Mouse (Mus musculus) forebrain, embryonic 14.5 days (tissue): ENCODE data around the gene BC035044. TPM values are rescaled to one million over a fixed set of nuclear protein-coding genes. Genes with fewer than 3 reads are reported as not detected.
"Not testable (repeated sequence)": the region's sequence is repeated elsewhere in the genome, so short reads cannot be mapped to it uniquely, and the experiment has no call there.

Source experiments
- ATAC-seq: fragments of 200-750 bp; cut with Nextera tagmentation; 2 replicates; pipeline ENCODE4 v1.8.0; 2017; ENCODE audit warnings: mild to moderate bottlenecking, moderate library complexity
- DNase-seq: peaks from one replicate; pipeline ENCODE4 v3.0.0-alpha.2; 2015; ENCODE audit warnings: low spot score
- H3K27ac ChIP-seq: fragments of 300-500 bp; sonication (generic); 2 replicates; pipeline ENCODE4 v1.5.1; 2014; ENCODE audit warnings: low read depth, mild to moderate bottlenecking, control low read depth, low read length, moderate library complexity
- H3K27me3 ChIP-seq: fragments of 300-500 bp; sonication (generic); replicated peaks from 2 replicates; pipeline ENCODE4 v1.6.1; 2014; ENCODE audit warnings: low read length, control low read depth, mixed read lengths; ENCODE audit not compliant: control insufficient read depth, insufficient read depth
- H3K36me3 ChIP-seq: fragments of 300-500 bp; sonication (generic); 2 replicates; pipeline ENCODE4 v1.6.1; 2014; ENCODE audit warnings: low read length, control low read depth; ENCODE audit not compliant: control insufficient read depth, insufficient read depth
- H3K4me1 ChIP-seq: fragments of 300-500 bp; sonication (generic); 2 replicates; pipeline ENCODE4 v1.6.1; 2014; ENCODE audit warnings: antibody characterized with exemption, low read length, control low read depth; ENCODE audit not compliant: control insufficient read depth, insufficient read depth
- H3K4me2 ChIP-seq: fragments of 300-500 bp; sonication (generic); 2 replicates; pipeline ENCODE4 v1.6.1; 2014; ENCODE audit warnings: mild to moderate bottlenecking, control low read depth, low read length
- H3K4me3 ChIP-seq: fragments of 300-500 bp; sonication (generic); 2 replicates; pipeline ENCODE4 v1.5.1; 2014; ENCODE audit warnings: low read depth, low read length, control low read depth
- H3K9ac ChIP-seq: fragments of 300-500 bp; sonication (generic); 2 replicates; pipeline ENCODE4 v1.6.1; 2014; ENCODE audit warnings: mild to moderate bottlenecking, low read length, control low read depth, moderate library complexity
- H3K9me3 ChIP-seq: fragments of 300-500 bp; sonication (generic); replicated peaks from 2 replicates; pipeline ENCODE4 v1.6.1; 2016; ENCODE audit warnings: low read length, control low read depth, mixed read lengths; ENCODE audit not compliant: control insufficient read depth
- WGBS: fragments of 180-500 bp; shearing (Covaris S2); extraction: QIAGEN DNeasy Blood & Tissue Kit; methylation state at CpG from one replicate; pipeline ENCODE4 v1.1.7; 2014; 5-methylcytosine and 5-hydroxymethylcytosine counted together
- polyA plus RNA-seq: library from polyadenylated mRNA; unstranded; fragments of >200 nt; fragmentation: Nextera tagmentation; extraction: Ambion mirVana; gene quantifications from 2 replicates; pipeline ENCODE4 v1.2.1, GENCODE M21; 2014

Gene BC035044
- polyA plus RNA-seq, 1 experiment from 2014 or later = 0.65 TPM

DNA sequence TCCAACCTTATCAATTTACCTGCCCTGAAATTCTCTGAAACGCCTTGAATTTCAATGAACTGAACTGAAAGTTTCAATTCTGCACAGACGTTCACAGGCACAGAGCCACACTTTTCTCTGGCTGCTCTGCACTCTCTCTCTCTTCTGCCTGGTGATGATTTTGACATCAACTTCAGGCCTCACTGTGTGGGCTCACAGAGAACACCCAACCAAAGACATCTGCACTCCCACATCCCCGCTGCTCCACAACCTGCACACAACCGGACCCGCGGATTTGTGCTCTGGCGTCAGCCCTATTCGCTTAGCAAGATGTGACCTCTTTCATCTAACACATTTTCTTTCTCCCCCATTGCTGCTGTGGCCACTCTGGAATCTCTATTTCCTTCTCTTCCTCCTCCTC, 46.8 kb downstream of the BC035044 start:
- DNase-seq (peak; percentile 12), ATAC-seq (no peak)
- Histone ChIP-seq H3K27me3 (no peaks in the 10 kb centered on the region), H3K4me1 (peaks cover 6% of the 10 kb centered on the region), H3K4me2 (peak overlapping the region; percentile 48), H3K27ac (0 out of 2 replicates have a peak overlapping the region, but pooled peaks have one; percentile 5), H3K9me3 (no peaks in the 10 kb centered on the region), H3K36me3 (no peaks in the 10 kb centered on the region), H3K4me3 (peak overlapping the region; percentile 76), H3K9ac (peak overlapping the region; percentile 69)
- WGBS = 23% methylated on average over 8 of the region's 8 CpGs

DNA sequence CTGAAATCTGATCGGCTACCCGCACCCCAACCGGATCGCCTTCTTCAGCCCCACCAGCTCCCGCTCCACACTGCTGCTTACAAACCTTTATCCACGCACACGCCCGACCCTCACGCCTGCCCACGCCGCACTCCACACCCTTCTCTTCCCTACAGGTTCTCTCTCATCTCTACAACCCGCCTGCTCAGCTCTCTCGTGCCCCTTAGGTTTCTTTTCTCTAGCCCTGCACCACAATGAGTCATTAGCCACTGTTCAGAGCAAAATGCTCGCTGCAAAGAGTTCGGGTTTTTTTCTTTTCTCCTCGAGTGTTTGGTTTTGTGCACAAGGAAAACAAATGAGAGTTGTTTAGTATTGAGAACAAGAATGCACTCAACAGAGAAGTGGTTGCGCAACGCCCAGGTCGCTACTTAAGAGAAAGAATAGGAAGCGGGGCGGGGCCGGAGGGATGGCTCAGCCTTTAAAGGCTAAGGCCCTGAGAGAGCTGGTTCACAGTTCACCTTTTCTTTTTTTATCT, 47.4 kb downstream of the BC035044 start:
- WGBS = under 1% methylated on average over 22 of the region's 22 CpGs
- peak; percentile 40 for ATAC-seq
- peak overlapping the region; percentile 76 for H3K4me3 ChIP-seq

GRCm38 (mm10) chr6:128842945-128843478, 47.9 kb downstream of the BC035044 start:
- Histone ChIP-seq H3K27ac (peak overlapping the region; percentile 85), H3K4me1 (peaks cover 6% of the 10 kb centered on the region), H3K36me3 (no peaks in the 10 kb centered on the region), H3K27me3 (no peaks in the 10 kb centered on the region), H3K4me2 (peak overlapping the region; percentile 68), H3K9ac (peak overlapping the region; percentile 69), H3K9me3 (no peaks in the 10 kb centered on the region), H3K4me3 (peak overlapping the region; percentile 76)
- DNase-seq (peak; percentile 97), ATAC-seq (peak; percentile 75)
- WGBS = 0% methylated on average over 44 of the region's 44 CpGs

More for the DNA sequence above, 47.4 kb downstream of the BC035044 start:
- Histone ChIP-seq H3K9me3 (no peaks in the 10 kb centered on the region), H3K9ac (peak overlapping the region; percentile 69), H3K4me2 (peak overlapping the region; percentile 48), H3K36me3 (no peaks in the 10 kb centered on the region), H3K4me1 (peaks cover 6% of the 10 kb centered on the region), H3K27ac (peak overlapping the region; percentile 77), H3K27me3 (no peaks in the 10 kb centered on the region)
- peak; percentile 70 for DNase-seq

- DNase-seq (peak; percentile 48), ATAC-seq (no peak)
- Histone ChIP-seq H3K4me1 (peaks cover 6% of the 10 kb centered on the region), H3K27ac (peak overlapping the region; percentile 85), H3K36me3 (no peaks in the 10 kb centered on the region), H3K27me3 (no peaks in the 10 kb centered on the region), H3K4me2 (peak overlapping the region; percentile 68), H3K9ac (peak overlapping the region; percentile 69), H3K9me3 (no peaks in the 10 kb centered on the region), H3K4me3 (peak overlapping the region; percentile 76)
- WGBS = under 1% methylated on average over 20 of the region's 20 CpGs
Measured at GRCm38 (mm10) chr6:128842356-128842944, 48.5 kb downstream of the BC035044 start.

DNA sequence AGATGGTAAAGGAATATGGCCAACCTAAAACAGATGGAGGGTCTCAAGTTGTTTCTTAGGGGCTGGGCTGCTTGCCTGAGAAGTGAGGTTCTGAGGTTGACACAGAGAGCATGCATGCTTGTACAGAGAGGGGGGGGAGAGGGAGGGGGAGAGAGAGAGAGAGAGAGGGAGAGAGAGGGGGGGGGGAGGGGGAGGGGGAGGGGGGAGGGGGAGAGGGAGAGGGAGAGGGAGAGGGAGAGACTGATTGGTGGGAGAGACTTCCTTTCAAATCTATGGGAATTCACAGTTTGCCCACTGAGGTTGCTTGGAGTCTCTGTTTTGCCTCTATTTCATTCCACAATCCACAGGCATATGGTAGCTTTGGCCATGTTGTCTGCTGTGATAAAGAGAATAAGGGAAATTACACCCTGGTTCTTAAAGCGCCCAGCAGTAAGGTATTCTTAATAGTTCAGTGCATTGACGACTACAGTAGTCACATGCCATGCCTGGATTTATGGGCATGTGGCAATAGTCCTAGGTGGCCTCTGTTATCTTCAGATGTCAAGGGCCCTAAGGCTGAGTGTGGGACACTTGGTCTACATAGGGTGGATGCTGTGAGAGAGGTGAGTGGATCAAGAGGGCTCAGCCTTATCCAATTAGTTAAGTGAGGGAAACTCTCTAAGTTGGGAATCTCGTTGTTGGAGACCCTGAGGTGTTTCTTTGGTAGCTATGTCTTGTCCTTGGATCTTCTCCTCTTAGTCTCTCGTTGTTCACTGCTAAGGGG, 49.4 kb downstream of the BC035044 start:
- Histone ChIP-seq H3K9ac (no peak overlapping the region; the same call in 1 of the 2 replicates), H3K4me2 (peak overlapping the region; percentile 68), H3K36me3 (no peaks in the 10 kb centered on the region), H3K4me3 (peak overlapping the region; percentile 76), H3K4me1 (peaks cover 6% of the 10 kb centered on the region), H3K9me3 (no peaks in the 10 kb centered on the region), H3K27me3 (no peaks in the 10 kb centered on the region), H3K27ac (no peak overlapping the region)
- 28% methylated on average over 4 of the region's 4 CpGs for WGBS
- DNase-seq (no peak), ATAC-seq (no peak)

DNA sequence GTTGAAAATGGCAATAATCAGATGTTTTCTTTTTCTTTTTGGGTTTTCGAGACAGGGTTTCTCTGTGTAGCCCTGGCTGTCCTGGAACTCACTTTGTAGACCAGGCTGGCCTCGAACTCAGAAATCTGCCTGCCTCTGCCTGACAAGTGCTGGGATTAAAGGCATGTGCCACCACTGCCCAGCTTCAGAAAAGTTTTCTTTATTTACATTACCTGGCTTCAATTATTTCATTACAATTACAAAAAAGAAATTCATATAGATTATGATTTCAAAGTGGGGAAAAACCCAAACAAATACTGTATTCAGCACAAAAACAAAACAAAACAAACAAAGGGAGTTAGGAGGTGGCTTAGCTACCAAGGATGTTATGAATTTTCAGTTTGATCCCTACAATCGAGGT, 50.3 kb downstream of the BC035044 start:
- 84% methylated on average over 3 of the region's 3 CpGs for WGBS
- not testable (repeated sequence) for H3K9ac ChIP-seq, H3K4me2 ChIP-seq, H3K4me3 ChIP-seq, DNase-seq, H3K27ac ChIP-seq, H3K9me3 ChIP-seq, H3K27me3 ChIP-seq, H3K4me1 ChIP-seq, H3K36me3 ChIP-seq, ATAC-seq

GRCm38 (mm10) chr6:128839921-128840320, 51.0 kb downstream of the BC035044 start:
- no peak overlapping the region for H3K27ac ChIP-seq
- DNase-seq (no peak), ATAC-seq (no peak)
- peak overlapping the region; percentile 51; the same call in 1 of the 2 replicates for H3K4me3 ChIP-seq
- H3K27me3 ChIP-seq = no peaks in the 10 kb centered on the region
- peak overlapping the region; percentile 52 for H3K4me2 ChIP-seq
- no peaks in the 10 kb centered on the region for H3K36me3 ChIP-seq
- H3K9ac ChIP-seq = no peak overlapping the region
- 77% methylated on average over 7 of the region's 7 CpGs for WGBS
- H3K4me1 ChIP-seq = peaks cover 6% of the 10 kb centered on the region
- H3K9me3 ChIP-seq = no peaks in the 10 kb centered on the region

- ATAC-seq (peak; percentile 5), DNase-seq (peak; percentile 79)
Measured at GRCm38 (mm10) chr6:128839266-128839771, 51.6 kb downstream of the BC035044 start.

More at GRCm38 (mm10) chr6:128839266-128839771, 51.6 kb downstream of the BC035044 start:
- Histone ChIP-seq H3K36me3 (no peaks in the 10 kb centered on the region), H3K27ac (peak overlapping the region; percentile 33; the same call in 1 of the 2 replicates), H3K4me2 (peak overlapping the region; percentile 52), H3K9ac (peak overlapping the region; percentile 47), H3K4me1 (peaks cover 4% of the 10 kb centered on the region), H3K4me3 (peak overlapping the region; percentile 51), H3K9me3 (no peaks in the 10 kb centered on the region), H3K27me3 (no peaks in the 10 kb centered on the region)
- WGBS = under 1% methylated on average over 17 of the region's 17 CpGs
